Mouse (Mus musculus) thymus, postnatal 0 days (tissue): ENCODE results near the gene Zyx. TPM values are rescaled to one million over a fixed set of nuclear protein-coding genes. Genes with fewer than 3 reads are reported as not detected.

ENCODE experiments used
- DNase-seq: peaks from one replicate; pipeline ENCODE4 v3.0.0-alpha.2; 2015; ENCODE audit warnings: low spot score
- polyA plus RNA-seq: library from polyadenylated mRNA; unstranded; fragments of >200 nt; fragmentation: Nextera tagmentation; extraction: Ambion mirVana; gene quantifications from 2 replicates; pipeline ENCODE4 v1.2.1, GENCODE M21; 2015

Zyx gene
- polyA plus RNA-seq: 60.7 and 64.4 TPM in 2 replicates

DNA sequence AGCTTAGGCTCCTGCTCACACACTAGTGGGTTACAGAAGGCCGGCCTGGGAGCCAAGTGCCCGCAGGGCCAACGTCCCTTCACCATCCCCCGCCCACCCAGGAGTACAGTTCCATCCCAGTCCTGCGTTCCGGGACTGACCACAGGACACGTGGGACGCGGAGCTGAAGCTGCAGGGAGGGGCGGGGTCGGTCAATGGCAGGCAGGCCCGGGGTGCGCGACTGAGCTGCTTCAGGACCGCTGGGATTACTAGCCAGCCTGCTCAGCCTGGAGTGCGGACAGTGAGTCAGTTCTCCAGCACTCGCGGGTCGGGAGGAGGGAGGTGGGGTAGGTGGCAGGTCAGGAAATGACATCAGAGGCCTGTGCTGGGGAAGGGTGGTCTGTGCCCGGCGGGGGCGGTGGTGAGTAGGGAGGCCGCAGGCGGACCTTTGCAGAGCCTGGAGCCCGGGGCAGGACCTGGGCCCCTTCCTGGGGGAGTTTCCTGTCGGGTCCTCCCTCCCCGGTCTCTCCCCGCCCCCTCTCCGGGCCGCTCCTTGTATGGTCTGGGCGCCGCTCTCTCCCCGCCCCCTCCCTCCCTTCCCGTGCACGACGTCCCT, at the start of gene Zyx:
Gene Zyx, plus strand, starts transcription at position 205 of the 595 bp plus-strand sequence.
- DNase-seq: peak; percentile 77

DNA sequence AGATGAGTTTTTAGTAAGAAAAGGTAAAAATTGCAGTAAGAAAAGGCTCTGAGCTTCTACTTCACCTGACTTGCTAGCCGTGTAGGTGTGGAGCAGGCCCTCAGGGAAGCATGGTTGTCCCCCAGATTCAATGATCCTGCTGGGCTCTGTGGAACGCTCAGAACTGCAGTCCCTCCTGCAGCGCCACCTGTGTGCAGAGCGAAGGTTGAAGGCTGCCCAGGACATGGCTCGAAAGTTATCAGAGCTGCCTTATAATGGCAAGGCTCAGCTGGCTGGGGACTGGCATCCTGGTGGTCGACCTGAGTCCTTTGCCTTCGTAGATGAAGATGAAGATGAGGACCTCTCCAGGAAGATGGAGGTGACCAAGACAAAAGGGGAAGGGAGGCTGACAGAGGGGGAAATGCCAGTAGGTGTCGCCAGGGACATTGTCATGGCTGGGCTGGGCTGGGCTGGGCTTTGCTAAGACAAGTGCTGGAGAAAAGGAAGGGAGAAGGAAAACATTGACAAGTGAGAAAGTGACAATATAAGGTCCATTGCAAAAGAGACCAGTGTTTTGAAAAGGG, 39.5 kb upstream of the Zyx start:
- no peak for DNase-seq

DNA sequence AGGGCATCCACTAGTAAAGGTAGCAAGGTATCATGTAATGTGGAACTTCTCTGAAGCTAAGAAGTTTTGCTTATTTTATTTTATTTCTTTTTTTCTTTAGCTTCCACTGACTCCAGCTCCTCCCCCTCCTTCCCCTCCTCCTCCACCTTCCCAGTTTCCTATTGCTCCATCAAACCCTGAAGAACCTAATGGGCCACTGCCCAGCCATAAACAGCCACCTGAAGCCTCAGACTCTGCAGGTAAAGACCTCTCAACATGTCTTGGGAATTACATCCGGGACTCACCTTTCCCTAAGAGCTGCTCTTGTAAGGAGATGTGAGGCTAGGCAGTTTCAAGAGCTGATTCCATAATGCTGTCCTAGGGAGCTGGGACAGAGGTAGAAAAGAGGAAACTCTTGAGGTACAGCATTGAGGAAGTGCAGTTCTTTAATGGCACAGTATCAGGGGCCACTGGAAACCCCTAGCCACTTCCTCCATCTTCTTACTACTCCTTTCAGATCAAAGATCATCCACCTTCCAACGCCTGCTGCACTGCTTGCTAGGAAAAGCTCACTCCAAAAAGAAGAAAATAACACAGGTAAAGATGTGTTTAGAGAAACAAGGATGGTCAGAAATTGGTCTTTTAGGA, 38.9 kb upstream of the Zyx start:
- DNase-seq: no peak

DNA sequence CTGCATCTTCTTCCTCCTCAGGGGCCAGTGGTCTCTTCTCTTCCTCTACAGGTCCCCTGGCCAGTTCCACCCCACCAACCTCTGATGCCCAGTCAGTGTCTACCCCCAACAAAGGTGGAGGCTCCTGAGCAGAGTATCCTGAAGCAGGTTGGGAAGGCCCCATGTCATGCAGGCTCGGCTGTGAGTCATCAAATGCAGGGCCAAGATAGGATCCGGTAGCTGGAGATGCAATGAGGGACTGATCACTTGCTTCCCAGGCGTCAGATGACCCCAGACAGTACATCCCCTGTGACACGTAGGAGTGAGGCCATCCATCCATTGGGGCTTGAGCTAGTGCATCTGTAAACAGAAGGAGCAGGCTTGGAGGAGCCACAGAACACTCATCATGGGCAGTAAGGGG, 31.1 kb upstream of the Zyx start:
- no peak for DNase-seq

DNA sequence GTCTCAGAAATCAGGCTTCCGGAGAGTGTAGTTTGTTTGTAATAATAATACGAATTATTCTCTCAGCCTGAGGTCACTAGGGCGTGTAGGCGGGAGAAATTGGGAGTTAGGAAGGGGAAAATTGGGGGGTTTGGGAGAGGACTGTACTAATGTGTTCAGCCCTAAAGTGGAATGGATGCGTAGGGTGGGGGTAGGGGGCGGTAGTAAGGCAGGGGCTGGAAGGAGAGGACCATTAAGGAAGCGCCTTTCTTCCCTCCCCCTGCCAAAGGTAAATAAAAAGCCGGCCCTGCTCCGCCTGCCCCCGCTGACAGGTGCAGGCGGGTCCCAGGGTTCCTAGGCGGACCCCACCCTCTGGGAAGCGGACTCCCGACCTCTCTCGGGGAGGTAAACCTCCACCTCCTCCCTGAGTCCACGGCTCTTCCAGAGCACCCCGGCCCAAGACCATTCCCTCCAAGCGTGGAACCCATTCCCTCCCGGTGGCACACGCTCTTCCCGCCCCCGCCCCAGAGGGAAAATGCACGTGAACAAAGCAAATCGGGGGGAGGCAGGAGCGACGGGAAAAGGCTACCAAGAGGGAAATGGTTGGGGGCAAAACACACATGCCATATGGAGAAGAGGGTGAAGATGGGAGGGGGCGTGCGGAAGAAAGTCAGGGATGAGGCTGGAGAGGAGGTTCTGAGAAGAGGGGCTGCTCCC, 25.9 kb upstream of the Zyx start:
- no peak for DNase-seq

DNA sequence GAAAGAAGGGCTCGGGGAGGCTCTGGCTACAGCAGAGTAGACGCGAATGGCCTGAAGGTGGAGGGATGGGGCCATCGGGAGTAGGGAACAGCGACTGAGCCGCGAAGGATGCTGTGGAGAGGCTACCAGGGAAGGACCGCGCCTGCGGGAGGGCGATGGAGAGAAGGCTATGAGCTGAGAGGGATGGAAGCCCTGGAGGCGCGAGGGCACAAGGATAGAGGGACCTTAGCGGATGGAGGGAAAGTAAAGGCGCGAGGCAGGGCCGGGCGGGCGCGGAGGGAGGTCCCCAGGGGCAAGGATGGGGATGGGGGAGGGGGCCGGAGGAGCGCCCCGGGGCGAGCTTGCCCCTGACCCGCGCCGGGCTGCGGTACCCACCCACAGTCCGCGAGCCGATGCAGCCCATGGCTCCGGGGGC, 25.4 kb upstream of the Zyx start:
- DNase-seq: no peak

DNA sequence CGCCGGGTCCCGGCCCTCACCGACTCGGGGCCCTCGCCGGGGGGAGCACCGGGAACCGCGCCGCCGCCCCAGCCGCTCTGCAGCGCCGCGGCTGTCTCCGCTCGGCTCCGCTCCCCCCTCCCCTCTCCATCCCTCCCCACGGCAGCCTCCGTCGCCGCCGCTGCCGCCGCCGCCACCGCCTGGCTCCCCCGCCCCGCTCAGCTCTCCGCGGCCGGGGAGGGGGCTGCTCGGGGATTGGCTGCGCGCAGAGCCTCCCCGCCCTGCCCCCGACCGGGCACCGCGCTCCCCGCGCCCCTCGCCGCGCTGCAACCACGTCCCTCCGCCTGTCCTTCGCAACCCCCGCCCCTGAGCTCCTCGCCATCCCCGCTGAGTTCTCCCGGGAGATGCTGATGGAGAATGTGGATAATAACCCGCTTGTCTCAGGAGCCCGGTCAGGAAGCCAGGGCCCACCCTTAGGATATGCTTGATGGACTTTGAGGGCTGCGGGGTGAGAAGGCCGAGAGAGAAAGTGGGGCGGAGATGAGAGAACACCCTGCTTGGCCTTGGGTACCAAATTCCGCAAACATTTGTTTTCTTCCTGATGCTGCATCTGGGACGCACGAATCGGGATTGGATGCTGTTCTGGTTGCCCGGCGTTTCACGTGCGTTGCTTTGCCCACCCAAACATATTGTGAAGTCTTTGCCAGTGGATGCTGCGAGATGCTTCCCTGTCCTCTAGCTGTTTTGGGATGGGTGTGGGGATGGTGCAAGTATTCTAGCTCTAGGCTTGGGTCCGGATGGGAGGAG, 24.8 kb upstream of the Zyx start, which contains the start of gene Fam131b:
Gene Fam131b, minus strand, starts transcription at position 162 of the 786 bp plus-strand sequence.
- DNase-seq: peak; percentile 47

DNA sequence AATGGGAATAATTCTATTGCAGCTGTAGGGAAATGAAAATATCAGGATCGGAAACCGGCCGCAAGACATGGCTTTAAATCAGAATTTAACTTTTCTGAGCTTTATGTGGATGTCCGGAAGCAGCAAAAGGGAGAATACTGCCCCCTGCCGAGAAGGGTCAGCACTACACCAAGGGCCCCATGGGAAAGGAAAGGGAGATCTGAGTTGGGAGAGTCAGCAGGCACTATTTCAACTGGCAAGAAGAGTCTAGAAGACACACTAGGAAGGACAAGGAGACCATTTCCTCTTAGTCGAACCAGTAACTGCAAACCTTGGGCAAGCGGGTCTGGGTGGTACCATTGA, 24.2 kb upstream of the Zyx start:
- DNase-seq: peak; percentile 74

DNA sequence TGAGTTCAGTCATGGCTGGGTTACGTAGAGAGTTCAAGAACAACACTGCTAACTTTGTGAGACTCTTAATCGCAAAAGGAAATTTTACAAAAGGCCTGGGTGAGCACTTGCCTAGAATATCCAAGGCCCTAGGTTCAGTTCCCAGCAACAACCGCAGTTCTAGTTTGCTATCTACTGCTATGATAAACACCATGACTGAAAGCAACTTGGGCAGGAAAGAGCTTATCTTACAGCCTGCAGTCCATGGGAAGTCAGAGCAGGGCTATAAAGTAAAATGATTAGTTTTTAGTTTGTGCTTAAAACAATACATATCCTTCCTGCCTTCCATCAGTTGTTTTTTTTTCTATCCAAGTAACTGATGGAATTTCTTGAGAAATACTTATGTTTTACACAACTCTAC, 22.9 kb upstream of the Zyx start:
- no peak for DNase-seq

DNA sequence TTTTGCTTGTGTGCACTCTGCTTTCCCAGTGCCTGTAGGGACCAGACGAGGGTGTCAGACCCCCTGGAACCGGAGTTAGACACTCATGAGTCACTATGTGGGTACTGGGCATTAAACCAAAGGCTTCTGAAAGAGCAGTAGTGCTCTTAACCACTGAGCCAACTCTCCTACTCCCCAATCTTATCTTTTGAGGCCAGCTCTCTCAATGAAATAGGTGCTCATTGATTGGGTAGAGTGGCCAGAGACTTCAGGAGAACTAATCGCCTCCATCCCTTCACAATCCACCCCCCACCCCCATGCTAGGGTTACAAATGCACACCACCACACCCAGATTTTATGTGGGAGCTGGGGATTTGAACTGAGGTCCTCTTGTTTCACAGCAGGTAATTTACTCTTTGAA, 20.7 kb upstream of the Zyx start:
- no peak for DNase-seq

DNA sequence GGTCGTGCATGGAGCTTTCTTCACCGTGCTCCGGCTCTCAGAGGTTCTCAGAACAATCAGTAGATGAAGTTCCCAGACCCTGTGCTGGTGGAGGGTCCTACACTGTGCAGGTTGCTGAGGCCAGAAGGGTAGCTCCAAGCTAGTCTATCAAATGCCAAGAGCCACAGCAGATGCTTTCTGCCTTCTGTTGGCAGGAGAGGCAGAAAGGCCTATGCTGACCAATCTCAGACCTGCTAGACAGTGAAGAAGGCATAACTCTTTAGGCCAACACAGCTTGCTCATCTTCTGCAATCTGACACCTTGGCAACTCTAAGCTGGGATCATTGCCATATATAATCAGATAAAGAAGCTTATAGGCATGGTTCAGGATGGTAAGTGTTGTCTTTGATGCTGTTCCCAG, 19.2 kb upstream of the Zyx start:
- DNase-seq: no peak

DNA sequence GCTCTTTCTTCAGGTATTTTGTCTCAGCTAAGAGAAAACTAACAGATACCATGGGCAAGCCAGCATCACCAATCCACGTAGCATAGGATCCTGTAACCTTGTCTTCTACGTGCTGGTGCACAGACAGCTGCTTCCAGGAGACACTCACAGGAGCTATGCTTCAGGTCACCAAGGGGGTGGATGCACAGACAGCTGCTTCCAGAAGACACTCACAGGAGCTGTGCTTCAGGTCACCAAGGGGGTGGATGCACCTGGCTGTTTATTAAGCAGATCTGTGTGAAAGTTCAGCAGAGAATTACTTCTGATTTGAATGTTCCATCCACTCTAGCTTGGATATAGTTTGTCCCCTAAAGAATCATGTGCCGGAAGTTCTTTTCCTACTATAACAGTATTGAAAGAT, 18.5 kb upstream of the Zyx start:
- no peak for DNase-seq

DNA sequence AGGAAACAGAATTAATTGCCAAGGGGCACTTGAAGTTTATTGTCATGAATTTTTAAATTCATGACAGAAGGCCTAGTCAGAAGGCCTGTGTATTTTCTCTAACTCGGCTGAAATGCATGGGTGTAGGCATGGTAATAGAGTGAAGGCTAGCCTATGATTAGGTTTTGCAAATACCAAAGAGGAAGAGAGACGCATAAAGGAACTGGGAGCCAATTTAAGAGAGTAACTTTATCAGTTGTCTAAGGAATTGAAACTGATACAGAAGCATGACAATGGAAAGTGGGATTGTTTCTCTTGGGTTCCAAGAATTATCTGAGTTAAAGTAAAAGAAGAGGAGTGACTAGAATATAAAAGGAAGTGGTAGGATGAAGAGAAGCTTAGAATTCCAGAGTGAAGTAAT, 10.2 kb upstream of the Zyx start:
- DNase-seq: no peak

DNA sequence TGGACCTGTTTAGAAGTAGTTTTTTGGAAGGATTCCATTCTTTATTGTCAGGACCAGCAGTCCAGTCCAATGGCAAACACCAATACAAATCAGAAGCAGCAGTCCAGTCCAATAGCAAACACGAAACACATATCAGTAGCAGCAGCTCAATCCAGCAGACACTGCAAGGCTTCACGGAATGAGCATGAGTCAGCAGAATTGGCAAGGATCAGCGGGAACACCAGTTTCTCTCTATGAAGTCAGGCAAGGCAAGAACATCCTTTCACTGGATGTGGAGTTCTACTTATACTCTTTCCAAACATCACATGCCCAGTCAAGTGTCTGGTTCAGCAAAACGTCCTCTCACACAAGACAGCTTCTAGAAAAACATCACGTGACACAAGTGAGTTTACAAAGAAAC, 9.4 kb upstream of the Zyx start:
- no peak for DNase-seq

DNA sequence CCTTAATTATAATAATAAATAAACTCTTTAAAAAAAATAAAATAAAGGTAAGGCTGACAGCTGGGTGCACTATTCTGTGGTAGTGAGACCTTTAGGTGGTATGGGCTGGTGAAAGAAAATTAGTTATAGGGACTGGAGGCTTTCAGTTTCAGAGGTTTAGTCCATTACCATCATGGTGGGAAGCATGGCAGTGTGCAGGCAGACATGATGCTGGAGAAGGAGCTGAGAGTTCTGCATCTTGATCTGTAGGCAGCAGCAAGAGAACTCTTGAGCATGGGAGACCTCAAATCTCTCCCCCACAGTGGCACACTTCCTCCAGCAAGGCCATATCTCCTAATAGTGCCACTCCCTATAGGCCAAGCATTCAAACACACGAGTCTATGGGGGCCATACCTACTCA, 7.3 kb upstream of the Zyx start:
- DNase-seq: no peak

DNA sequence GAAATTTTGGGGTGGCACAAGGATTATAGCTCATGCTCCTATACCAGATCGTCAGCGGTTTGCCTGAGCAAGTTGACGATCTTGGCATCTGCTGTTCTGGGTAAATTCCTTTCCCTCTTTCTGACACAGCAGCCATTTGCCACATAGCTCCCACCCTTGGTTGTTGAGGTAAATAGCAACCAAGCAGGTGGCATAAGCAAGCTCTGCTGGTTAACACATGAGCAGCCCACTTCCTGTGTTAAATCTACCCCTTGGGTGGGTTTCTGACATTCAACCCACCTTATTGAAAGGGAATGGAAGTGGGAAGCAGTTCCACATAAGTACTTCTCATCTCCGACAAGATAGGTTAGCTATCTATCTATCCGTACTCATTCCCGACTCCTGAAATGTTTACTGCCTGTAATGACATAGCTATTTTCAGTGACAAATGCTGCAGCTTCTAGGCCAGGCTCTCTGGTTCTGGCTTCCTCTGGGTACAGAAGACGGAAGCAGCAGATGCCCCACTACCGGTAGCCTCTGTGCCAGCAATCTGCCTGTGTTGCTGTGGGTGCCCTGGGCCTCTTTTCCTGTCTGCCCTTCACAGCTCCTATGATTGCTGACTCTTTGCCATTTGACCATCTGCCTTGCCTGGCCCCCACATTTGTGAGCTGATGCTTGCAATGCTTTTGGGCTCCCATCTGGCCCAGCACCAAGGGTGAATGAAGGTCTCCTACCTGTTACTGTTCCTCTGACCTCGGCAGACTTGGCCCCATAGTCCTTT, 5.9 kb upstream of the Zyx start:
- peak; percentile 84 for DNase-seq

DNA sequence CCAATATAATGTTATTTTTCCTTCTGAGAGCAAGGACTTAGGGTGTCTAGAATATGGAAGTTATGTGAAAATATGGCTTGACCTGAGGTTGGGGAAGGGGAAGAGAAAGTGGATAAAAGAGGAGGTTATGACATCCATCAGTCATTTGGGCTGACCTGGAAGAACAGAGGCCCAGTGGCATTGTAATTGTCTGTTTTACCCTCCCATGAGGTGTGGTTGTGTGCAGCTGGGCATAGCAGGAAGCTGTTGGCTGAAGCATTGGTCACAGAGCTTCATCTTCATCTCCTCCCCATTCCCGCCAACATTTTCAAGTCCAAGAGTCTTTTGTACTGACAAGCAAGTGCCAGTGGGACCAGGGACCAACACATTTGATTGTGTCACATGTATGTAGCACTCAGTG, 5.2 kb upstream of the Zyx start:
- peak; percentile 17 for DNase-seq

DNA sequence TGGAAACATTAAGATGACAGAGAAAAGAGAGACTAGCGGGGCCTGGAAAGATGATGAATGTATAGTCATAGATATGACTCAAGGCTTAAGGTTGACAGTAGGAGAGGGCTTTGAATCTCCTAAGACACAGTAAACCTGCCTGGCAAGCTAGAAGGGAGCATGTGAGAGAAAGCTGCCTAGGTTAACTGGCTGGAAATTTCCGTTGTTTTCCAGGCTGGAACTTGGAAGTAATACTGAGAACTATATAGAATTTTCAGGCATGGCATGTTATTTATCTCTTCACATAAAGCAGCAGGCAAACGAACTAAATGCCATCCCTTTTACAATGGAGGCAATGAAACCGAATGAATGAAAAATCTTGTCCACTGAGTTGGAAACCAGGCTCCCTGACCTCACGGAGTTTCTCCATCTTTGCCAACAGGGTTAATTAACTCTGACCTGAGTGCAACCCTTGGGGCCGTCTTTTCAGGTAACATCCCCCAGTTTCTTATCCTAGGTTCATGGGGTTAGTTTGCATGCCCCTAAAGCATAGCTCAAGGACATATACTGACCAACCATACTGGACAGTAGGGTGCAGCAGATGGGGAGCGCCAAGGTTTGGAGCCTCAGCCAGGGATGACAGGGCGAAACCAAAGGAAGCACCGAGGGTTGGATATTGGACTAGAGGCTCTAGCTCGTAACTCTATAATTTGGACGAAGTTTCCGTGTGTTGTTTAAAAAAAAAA, 987 bp upstream of the Zyx start:
- DNase-seq: no peak

DNA sequence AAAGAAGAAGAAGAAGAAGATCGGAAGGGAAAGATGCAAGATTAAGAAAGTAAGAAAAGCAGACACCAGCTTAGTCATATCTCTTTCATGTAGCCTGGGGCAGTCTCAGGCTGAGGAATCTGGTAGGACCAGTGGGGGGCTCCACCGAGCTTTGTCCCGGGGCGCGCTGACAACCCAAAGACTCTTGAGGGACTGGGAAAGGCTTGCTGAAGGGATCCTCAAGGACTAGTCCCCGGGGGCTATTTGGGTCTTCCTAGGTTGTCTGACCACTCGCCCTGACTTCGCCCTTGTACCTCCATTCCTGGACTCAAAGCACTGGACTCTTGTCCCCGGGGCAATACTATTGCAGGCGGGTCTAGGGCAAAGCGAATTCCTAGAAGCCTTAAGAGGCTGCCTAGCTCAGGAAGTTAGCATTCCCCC, 414 bp upstream of the Zyx start:
- peak; percentile 73 for DNase-seq
